12 mouse cellular contexts compared by ENCODE assay signal in genomic region chr15:91526166-91526565, GRCm38 (mm10).
"Had no signal": no experiment of that assay in that cellular context is flagged by ENCODE, and none has a peak within 500 bp of the region (broad histone marks: within the 10 kb centered on the region; RNA-seq: fewer than 3 reads in every experiment).

No protein-coding gene starts in this region.

- DNase-seq: retina, postnatal 1 day; right cerebral cortex, adult 18-20 months; right cerebral cortex, postnatal 14 days; right cerebral cortex, postnatal 25 days; right cerebral cortex, postnatal 4 days; spleen, adult 18-20 months; thymus, adult 18-20 months; thymus, adult 2 months; thymus, postnatal 14 days; thymus, postnatal 25 days; thymus, postnatal 36 days; thymus, postnatal 4 days had no signal
